Mouse (Mus musculus): ENCODE data around the gene Dvl1.

Dvl1 gene

GRCm38 (mm10) chr4:155905634-155906033 is 58.4 kb downstream of the Dvl1 start:
- CTCF ChIA-PET, result no interaction called here

- CTCF ChIA-PET, result no interaction called here
These were observed 58.9 kb downstream of the Dvl1 start for GRCm38 (mm10) chr4:155906125-155906524.

GRCm38 (mm10) chr4:155907003-155907402 is 59.8 kb downstream of the Dvl1 start:
- CTCF ChIA-PET, result no interaction called here

- CTCF ChIA-PET, result no interaction called here
These were observed 61.1 kb downstream of the Dvl1 start for GRCm38 (mm10) chr4:155908281-155908680.

- CTCF ChIA-PET, result no interaction called here
These were observed 61.5 kb downstream of the Dvl1 start for GRCm38 (mm10) chr4:155908751-155909150.

Measured in spleen, embryonic (tissue).